ENCODE assay signal across 25 mouse cellular contexts in genomic region chr13:11869486-11869885, GRCm38 (mm10).
"Had no signal": no experiment of that assay in that cellular context is flagged by ENCODE, and none has a peak within 500 bp of the region (broad histone marks: within the 10 kb centered on the region; RNA-seq: fewer than 3 reads in every experiment).

No protein-coding gene starts in this region.

- H3K27ac ChIP-seq: heart, adult 2 months; heart, embryonic 13.5 days; heart, embryonic 15.5 days; hindbrain, embryonic 13.5 days; hindbrain, postnatal 0 days; kidney, embryonic 15.5 days; kidney, postnatal 0 days; left cerebral cortex, adult 2 months; limb, embryonic 13.5 days; limb, embryonic 15.5 days; liver, embryonic 12.5 days; liver, embryonic 14.5 days had no signal

- H3K36me3 ChIP-seq: hindbrain, embryonic 13.5 days; kidney, embryonic 15.5 days; limb, embryonic 13.5 days; limb, embryonic 15.5 days; liver, embryonic 12.5 days had no signal

- H3K9me3 ChIP-seq: heart, embryonic 13.5 days; heart, embryonic 15.5 days; hindbrain, embryonic 13.5 days; kidney, embryonic 15.5 days; limb, embryonic 13.5 days; limb, embryonic 15.5 days; liver, embryonic 12.5 days had no signal

- ATAC-seq: intestine, embryonic 16.5 days; liver, embryonic 12.5 days had no signal

- H3K4me3 ChIP-seq: heart, adult 2 months; heart, embryonic 13.5 days; heart, embryonic 15.5 days; hindbrain, embryonic 13.5 days; kidney, embryonic 15.5 days; left cerebral cortex, adult 2 months; limb, embryonic 13.5 days; limb, embryonic 15.5 days; liver, embryonic 12.5 days had no signal

- H3K4me2 ChIP-seq: heart, embryonic 11.5 days; heart, embryonic 13.5 days; heart, embryonic 15.5 days; hindbrain, embryonic 13.5 days; kidney, embryonic 15.5 days; limb, embryonic 13.5 days; limb, embryonic 15.5 days; liver, embryonic 12.5 days had no signal

- H3K9ac ChIP-seq: heart, embryonic 13.5 days; heart, embryonic 15.5 days; hindbrain, embryonic 13.5 days; kidney, embryonic 15.5 days; limb, embryonic 13.5 days; limb, embryonic 15.5 days; liver, embryonic 12.5 days; liver, embryonic 14.5 days had no signal

- H3K4me1 ChIP-seq: hindbrain, embryonic 13.5 days; kidney, embryonic 15.5 days; limb, embryonic 13.5 days; limb, embryonic 15.5 days; liver, embryonic 12.5 days had no signal

- H3K27me3 ChIP-seq: heart, embryonic 13.5 days; heart, embryonic 15.5 days; hindbrain, embryonic 13.5 days; kidney, embryonic 15.5 days; limb, embryonic 13.5 days; limb, embryonic 15.5 days; liver, embryonic 12.5 days had no signal

- DNase-seq: gastrocnemius, postnatal 14 days; gastrocnemius, postnatal 36 days; heart, adult 11 months; heart, adult 2 months; heart, postnatal 14 days; heart, postnatal 36 days; kidney, adult 11 months; kidney, adult 2 months; kidney, adult 9 months; kidney, postnatal 14 days; kidney, postnatal 36 days; layer of hippocampus, postnatal 36 days had no signal
